Mouse (Mus musculus): Measurements from ENCODE around the gene Ccdc190. TPM values are rescaled to one million over a fixed set of nuclear protein-coding genes. Genes with fewer than 3 reads are reported as not detected.

The Ccdc190 gene
- polyA plus RNA-seq, 1 experiment from 2014 or later = not detected

DNA sequence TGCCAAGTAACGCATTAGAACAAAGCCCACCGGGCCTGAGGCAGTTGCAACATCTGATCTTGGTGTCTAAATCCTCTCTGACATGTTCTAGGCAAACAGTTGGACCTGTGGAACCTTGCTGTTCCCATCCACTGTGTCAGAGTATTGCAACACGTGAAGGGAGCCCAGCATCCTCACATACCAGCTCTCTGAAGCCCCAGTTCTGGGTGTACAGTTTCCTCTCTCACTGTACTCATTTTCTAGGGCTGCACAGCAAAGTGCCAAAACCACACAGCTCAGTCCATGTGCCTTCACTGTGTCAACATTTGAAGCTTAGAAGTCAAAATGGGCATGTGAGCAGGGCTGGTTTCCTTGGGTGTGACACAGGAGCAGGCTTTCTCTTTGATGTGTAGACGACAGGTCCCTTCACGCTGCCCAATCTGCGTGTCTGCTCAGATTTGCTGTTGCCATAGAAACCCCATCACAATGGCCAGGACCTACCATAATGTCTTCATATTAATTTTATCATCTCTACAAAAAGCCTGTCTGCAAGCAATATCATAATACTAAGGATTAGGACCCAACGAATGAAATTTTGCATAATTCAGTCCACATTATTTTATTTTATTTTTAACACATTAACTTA, 3.8 kb downstream of the Ccdc190 start:
- no peak overlapping the region for H3K9ac ChIP-seq
- no peaks in the 10 kb centered on the region for H3K36me3 ChIP-seq
- no peak overlapping the region for H3K4me3 ChIP-seq
- H3K27ac ChIP-seq (ENCODE audit: poor library complexity, severe bottlenecking) = no peak overlapping the region
- WGBS = 72% methylated on average over 7 of the region's 7 CpGs
- no peaks in the 10 kb centered on the region for H3K4me1 ChIP-seq (replicated peaks)
- no peak overlapping the region for H3K4me2 ChIP-seq
- no peaks in the 10 kb centered on the region for H3K9me3 ChIP-seq (replicated peaks)
- no peaks in the 10 kb centered on the region for H3K27me3 ChIP-seq (replicated peaks)
- ATAC-seq (ENCODE audit: insufficient number of reproducible peaks, low FRiP score) = no peak

DNA sequence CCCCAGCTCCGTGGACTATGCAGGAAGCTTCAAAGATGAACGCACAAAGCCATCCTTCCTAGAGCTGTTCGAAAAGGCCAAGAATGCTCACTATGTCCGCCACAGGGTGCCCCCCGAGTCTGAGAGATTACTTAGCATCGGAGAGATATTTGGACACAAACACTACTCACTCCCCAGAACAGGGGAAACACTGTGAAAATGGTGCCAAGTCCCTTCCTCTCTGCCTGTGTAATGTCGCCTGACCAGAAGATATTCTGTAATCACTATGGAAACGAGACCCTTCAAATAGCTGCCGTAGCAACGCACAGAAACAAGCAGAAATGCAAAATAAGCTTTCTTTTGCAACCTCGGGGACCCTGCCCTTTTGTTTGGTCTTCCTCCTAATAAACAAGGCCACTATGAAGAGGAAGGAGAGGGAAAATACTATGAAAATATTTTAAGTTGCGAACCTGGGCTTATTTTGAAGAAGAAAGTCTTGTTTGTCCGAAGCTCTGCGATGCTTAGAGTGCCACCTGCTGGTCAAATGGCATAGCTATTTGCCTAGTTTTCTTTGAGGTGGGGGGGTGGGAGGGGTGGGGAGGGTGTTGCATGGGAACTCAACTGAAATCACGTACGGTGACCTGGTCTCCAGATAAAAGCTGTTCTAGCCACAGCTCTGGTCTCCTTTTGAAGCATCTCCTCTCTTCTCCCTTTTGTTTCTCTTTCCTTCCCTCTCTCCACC, 5.7 kb downstream of the Ccdc190 start:
- Histone ChIP-seq H3K36me3 (no peaks in the 10 kb centered on the region), H3K27me3 (replicated peaks) (no peaks in the 10 kb centered on the region), H3K9ac (no peak overlapping the region), H3K4me2 (peak overlapping the region; percentile 52), H3K4me1 (replicated peaks) (no peaks in the 10 kb centered on the region), H3K27ac (ENCODE audit: poor library complexity, severe bottlenecking) (no peak overlapping the region), H3K9me3 (replicated peaks) (no peaks in the 10 kb centered on the region), H3K4me3 (peak overlapping the region; percentile 18; the same call in 1 of the 2 replicates)
- 41% methylated on average over 16 of the region's 16 CpGs for WGBS
- ATAC-seq (ENCODE audit: insufficient number of reproducible peaks, low FRiP score) = no peak; the same call in 1 of the 2 replicates

DNA sequence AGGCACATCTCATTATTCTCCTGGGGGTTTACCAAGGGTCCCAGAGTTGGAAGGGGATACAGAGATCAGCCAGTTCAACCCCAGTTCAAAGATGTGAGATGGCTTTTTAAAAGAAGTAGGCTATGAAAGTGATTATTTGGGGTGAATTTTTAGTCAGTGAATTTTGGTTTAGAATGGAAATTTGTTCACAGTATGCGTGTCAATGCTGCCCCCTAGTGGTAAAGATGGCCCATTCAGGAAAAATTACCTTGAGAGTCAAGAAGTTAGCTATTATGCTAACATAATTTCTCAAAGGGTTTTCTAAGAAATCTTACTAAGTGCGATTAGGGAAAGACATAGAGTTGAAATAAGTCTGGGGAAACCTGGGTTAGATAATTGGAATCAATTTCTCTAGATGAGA, 10.9 kb downstream of the Ccdc190 start:
- no peaks in the 10 kb centered on the region for H3K36me3 ChIP-seq
- no peaks in the 10 kb centered on the region for H3K27me3 ChIP-seq (replicated peaks)
- H3K9ac ChIP-seq = no peak overlapping the region
- no peak overlapping the region for H3K4me3 ChIP-seq
- WGBS = 6% methylated on average over 2 of the region's 2 CpGs
- no peak overlapping the region for H3K4me2 ChIP-seq
- no peak for ATAC-seq (ENCODE audit: insufficient number of reproducible peaks, low FRiP score)
- no peaks in the 10 kb centered on the region for H3K4me1 ChIP-seq (replicated peaks)
- no peak overlapping the region for H3K27ac ChIP-seq (ENCODE audit: poor library complexity, severe bottlenecking)
- H3K9me3 ChIP-seq (replicated peaks) = no peaks in the 10 kb centered on the region

DNA sequence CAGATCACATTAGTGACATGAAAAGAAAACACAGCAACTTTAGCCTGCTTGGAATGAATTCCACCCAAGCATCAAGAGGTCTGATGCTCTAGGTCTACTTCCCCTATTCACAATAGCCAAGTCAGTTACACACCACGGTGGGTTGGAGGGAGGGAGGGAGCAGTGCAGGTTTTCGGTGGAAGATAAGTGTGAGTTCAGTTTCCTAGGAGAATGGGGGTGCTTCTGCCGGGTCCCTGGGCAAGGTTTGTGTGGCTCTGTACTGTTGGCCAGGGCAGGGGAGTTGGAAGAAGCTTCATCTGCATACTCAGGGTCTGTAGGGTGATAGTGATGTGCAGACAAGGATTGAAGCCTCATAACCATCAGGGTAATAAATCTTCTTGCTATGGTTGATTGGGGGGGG, 17.6 kb downstream of the Ccdc190 start:
- no peak overlapping the region for H3K27ac ChIP-seq (ENCODE audit: poor library complexity, severe bottlenecking)
- no peak overlapping the region for H3K9ac ChIP-seq
- WGBS = 74% methylated on average over 3 of the region's 3 CpGs
- H3K4me1 ChIP-seq (replicated peaks) = peaks cover 4% of the 10 kb centered on the region; the same call in 1 of the 2 replicates
- peaks cover 3% of the 10 kb centered on the region for H3K9me3 ChIP-seq (replicated peaks)
- no peak overlapping the region for H3K4me2 ChIP-seq
- H3K36me3 ChIP-seq = peaks cover 11% of the 10 kb centered on the region
- H3K27me3 ChIP-seq (replicated peaks) = no peaks in the 10 kb centered on the region
- H3K4me3 ChIP-seq = no peak overlapping the region
- no peak for ATAC-seq (ENCODE audit: insufficient number of reproducible peaks, low FRiP score)

DNA sequence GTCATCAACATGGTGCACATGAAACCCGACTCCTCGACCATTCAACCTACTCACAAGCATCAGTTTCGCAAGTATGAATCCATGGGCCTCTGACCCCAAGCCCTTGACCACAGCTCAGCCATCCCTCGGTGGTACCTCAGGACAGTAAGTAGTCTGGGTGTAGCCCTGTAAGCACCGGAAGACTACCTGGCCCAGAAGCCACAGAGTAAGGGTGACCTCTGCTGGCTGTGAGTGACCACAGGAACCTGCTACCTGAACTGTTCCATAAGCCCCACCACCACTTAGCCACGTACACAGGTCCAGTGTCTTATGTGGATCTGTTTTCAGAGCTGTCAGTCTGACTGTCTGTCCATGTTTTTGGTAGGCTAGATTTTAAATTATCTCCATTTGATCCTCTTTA, 19.2 kb downstream of the Ccdc190 start:
- ATAC-seq (ENCODE audit: insufficient number of reproducible peaks, low FRiP score) = no peak
- Histone ChIP-seq H3K27me3 (replicated peaks) (no peaks in the 10 kb centered on the region), H3K27ac (ENCODE audit: poor library complexity, severe bottlenecking) (no peak overlapping the region), H3K9ac (no peak overlapping the region), H3K4me3 (no peak overlapping the region), H3K4me1 (replicated peaks) (peaks cover 4% of the 10 kb centered on the region; the same call in 1 of the 2 replicates), H3K36me3 (peaks cover 22% of the 10 kb centered on the region), H3K4me2 (no peak overlapping the region), H3K9me3 (replicated peaks) (peaks cover 3% of the 10 kb centered on the region)
- WGBS = 74% methylated on average over 6 of the region's 6 CpGs

DNA sequence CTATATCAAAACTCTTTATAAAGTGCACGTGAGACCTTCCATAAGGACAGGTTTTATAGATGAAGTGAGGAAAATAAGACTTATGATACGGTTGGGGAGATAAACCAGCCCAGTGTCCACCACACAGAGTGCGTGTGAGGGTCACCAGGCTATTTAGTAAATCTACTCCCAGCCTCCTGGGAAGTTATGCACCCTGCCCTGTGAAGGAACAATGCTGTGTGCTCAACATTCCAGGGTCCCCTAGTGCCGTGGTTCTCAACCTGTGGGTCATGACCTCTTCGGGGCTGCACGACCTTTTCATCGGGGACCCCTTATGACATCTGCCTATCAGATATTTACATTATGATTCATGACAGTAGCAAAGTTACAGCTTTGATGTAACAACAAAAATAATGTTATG, 19.8 kb downstream of the Ccdc190 start:
- Histone ChIP-seq H3K27ac (ENCODE audit: poor library complexity, severe bottlenecking) (no peak overlapping the region), H3K9ac (no peak overlapping the region), H3K36me3 (peaks cover 28% of the 10 kb centered on the region), H3K4me3 (no peak overlapping the region), H3K4me1 (replicated peaks) (peaks cover 4% of the 10 kb centered on the region; the same call in 1 of the 2 replicates), H3K9me3 (replicated peaks) (peaks cover 3% of the 10 kb centered on the region), H3K27me3 (replicated peaks) (no peaks in the 10 kb centered on the region), H3K4me2 (no peak overlapping the region)
- ATAC-seq (ENCODE audit: insufficient number of reproducible peaks, low FRiP score) = no peak
- WGBS = 68% methylated on average over 7 of the region's 7 CpGs

DNA sequence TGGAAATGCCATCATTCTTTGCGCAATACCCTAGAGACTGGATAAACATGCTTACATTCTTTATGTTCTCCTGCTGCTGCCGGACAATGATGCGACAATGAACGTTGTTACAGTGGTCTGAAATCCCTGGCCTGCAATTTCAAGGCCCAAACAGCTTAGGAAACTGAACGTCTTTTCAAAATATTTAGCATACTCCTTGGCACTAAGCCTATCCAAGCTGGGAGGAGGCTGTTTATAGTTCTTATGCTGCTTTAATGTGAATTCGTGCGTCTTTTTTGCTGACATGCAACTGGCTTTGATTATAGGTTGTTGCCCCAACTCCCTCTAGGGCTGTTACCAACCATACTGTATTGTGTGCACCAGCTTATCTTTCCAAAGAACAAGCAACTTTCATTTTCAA, 20.4 kb downstream of the Ccdc190 start:
- 80% methylated on average over 7 of the region's 7 CpGs for WGBS
- H3K27ac ChIP-seq (ENCODE audit: poor library complexity, severe bottlenecking) = no peak overlapping the region

DNA sequence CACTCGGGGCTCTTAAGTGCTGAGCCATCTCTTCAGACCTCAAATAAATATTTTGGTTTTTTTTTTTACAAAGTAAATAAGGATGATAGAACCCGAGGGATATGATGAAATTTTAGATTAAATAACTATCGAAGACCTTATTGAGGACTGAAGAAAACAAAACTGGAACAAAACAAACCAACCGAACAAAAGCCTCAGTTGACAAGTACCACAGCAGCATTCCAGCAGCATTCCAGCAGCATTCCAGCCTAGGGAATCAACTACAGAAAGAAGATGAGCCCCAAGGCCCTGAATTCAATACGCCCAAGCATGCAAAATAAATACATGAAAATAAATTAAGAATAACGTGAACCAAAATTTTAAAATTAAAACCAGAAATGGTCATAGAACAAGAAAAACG, 21.5 kb downstream of the Ccdc190 start:
- H3K9me3 ChIP-seq (replicated peaks) = no peaks in the 10 kb centered on the region; the same call in 1 of the 2 replicates
- WGBS = 49% methylated on average over 7 of the region's 7 CpGs
- peaks cover 4% of the 10 kb centered on the region; the same call in 1 of the 2 replicates for H3K4me1 ChIP-seq (replicated peaks)
- H3K36me3 ChIP-seq = peaks cover 44% of the 10 kb centered on the region
- no peak overlapping the region for H3K4me2 ChIP-seq
- no peaks in the 10 kb centered on the region for H3K27me3 ChIP-seq (replicated peaks)
- no peak for ATAC-seq (ENCODE audit: insufficient number of reproducible peaks, low FRiP score)
- H3K27ac ChIP-seq (ENCODE audit: poor library complexity, severe bottlenecking) = no peak overlapping the region
- no peak overlapping the region for H3K9ac ChIP-seq
- H3K4me3 ChIP-seq = no peak overlapping the region

More for the DNA sequence above, 20.4 kb downstream of the Ccdc190 start:
- ATAC-seq (ENCODE audit: insufficient number of reproducible peaks, low FRiP score) = no peak
- Histone ChIP-seq H3K9ac (no peak overlapping the region), H3K4me2 (no peak overlapping the region), H3K27me3 (replicated peaks) (no peaks in the 10 kb centered on the region), H3K4me1 (replicated peaks) (peaks cover 4% of the 10 kb centered on the region; the same call in 1 of the 2 replicates), H3K4me3 (no peak overlapping the region), H3K9me3 (replicated peaks) (peaks cover 3% of the 10 kb centered on the region), H3K36me3 (peaks cover 34% of the 10 kb centered on the region)

DNA sequence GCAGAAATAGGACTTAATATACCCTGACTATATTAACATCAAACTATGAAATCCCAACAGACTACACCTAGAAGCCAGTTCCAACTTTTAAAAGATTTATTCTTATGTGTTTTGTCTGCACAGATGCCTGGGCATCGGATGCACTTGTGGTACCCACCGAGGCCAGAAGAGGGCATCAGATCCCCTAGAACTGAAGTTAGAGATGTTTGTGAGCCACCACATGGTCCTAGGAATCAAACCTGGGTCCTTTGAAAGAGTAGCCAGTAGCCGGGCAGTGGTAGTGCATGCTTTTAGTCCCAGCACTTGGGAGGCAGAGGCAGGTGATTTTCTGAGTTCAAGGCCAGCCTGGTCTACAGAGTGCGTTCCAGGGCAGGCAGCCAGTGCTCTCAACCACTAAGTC, 22.2 kb downstream of the Ccdc190 start:
- H3K27me3 ChIP-seq (replicated peaks) = no peaks in the 10 kb centered on the region
- H3K36me3 ChIP-seq = peaks cover 50% of the 10 kb centered on the region
- ATAC-seq (ENCODE audit: insufficient number of reproducible peaks, low FRiP score) = no peak

DNA sequence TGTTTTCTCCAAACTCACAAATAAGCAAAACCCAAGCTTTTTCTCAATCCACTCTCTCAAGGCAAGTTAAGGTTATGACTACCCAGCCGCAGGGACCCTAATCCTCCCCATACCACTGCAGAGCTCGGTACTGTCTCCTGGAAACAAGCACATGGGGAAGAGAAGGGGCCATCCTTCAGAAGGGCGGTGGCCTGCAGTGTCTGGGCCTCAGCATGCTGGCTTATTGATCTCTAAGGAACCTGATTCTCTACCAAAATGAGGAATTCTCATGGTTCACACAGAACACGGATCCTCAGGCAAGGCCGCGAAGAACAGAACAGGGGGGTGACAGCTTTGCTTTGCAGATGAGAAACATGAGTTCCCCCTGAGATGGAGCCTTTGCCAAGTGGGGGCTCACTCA, 23.1 kb downstream of the Ccdc190 start:
- no peaks in the 10 kb centered on the region for H3K27me3 ChIP-seq (replicated peaks)
- H3K4me2 ChIP-seq = no peak overlapping the region
- no peak overlapping the region for H3K9ac ChIP-seq
- no peak overlapping the region for H3K27ac ChIP-seq (ENCODE audit: poor library complexity, severe bottlenecking)
- peaks cover 60% of the 10 kb centered on the region for H3K36me3 ChIP-seq
- H3K4me1 ChIP-seq (replicated peaks) = peaks cover 4% of the 10 kb centered on the region; the same call in 1 of the 2 replicates
- no peak overlapping the region for H3K4me3 ChIP-seq
- H3K9me3 ChIP-seq (replicated peaks) = no peaks in the 10 kb centered on the region; the same call in 1 of the 2 replicates
- ATAC-seq (ENCODE audit: insufficient number of reproducible peaks, low FRiP score) = no peak
- 92% methylated on average over 6 of the region's 6 CpGs for WGBS

More for the DNA sequence above, 22.2 kb downstream of the Ccdc190 start:
- H3K27ac ChIP-seq (ENCODE audit: poor library complexity, severe bottlenecking) = no peak overlapping the region
- no peak overlapping the region for H3K9ac ChIP-seq
- no peaks in the 10 kb centered on the region; the same call in 1 of the 2 replicates for H3K9me3 ChIP-seq (replicated peaks)
- H3K4me3 ChIP-seq = no peak overlapping the region
- peaks cover 4% of the 10 kb centered on the region; the same call in 1 of the 2 replicates for H3K4me1 ChIP-seq (replicated peaks)
- H3K4me2 ChIP-seq = no peak overlapping the region
- WGBS = 85% methylated on average over 4 of the region's 4 CpGs

DNA sequence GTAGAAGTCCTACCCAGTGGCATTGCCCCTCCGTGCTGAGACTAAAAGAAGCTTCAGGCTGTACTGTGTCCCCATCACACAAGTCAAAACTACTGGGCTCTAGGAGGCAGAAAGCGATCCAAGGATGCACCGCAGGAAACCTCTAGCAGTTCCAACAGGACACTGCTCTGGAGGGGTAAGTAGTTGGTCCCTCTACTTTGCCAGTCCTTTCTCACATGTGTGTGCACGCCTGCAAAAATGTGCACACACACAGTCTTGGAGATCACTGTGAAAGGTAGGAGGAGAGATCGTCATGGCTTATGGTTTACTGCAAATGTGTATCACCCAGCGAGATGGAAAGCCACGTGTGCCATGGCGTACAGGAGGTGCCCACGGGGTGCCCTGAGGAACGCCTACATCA, 24.2 kb downstream of the Ccdc190 start:
- whole genome bisulfite sequencing = 92% methylated on average over 10 of the region's 10 CpGs

More for the DNA sequence above, 24.2 kb downstream of the Ccdc190 start:
- H3K27ac ChIP-seq (ENCODE audit: poor library complexity, severe bottlenecking) = no peak overlapping the region
- no peaks in the 10 kb centered on the region for H3K27me3 ChIP-seq (replicated peaks)
- no peak for ATAC-seq (ENCODE audit: insufficient number of reproducible peaks, low FRiP score)
- H3K9ac ChIP-seq = no peak overlapping the region
- H3K9me3 ChIP-seq (replicated peaks) = no peaks in the 10 kb centered on the region; the same call in 1 of the 2 replicates
- H3K4me1 ChIP-seq (replicated peaks) = peaks cover 4% of the 10 kb centered on the region; the same call in 1 of the 2 replicates
- no peak overlapping the region for H3K4me3 ChIP-seq
- H3K36me3 ChIP-seq = peaks cover 67% of the 10 kb centered on the region
- no peak overlapping the region for H3K4me2 ChIP-seq
